Mouse (Mus musculus): ENCODE measurements around the gene Ppl.

The Ppl gene

GRCm38 (mm10) chr16:5045322-5045721 lies 86.9 kb downstream of the Ppl start:
- in situ Hi-C loops (cut with MboI; ENCODE audit: low sequenced_read_pairs): no loop called here

DNA sequence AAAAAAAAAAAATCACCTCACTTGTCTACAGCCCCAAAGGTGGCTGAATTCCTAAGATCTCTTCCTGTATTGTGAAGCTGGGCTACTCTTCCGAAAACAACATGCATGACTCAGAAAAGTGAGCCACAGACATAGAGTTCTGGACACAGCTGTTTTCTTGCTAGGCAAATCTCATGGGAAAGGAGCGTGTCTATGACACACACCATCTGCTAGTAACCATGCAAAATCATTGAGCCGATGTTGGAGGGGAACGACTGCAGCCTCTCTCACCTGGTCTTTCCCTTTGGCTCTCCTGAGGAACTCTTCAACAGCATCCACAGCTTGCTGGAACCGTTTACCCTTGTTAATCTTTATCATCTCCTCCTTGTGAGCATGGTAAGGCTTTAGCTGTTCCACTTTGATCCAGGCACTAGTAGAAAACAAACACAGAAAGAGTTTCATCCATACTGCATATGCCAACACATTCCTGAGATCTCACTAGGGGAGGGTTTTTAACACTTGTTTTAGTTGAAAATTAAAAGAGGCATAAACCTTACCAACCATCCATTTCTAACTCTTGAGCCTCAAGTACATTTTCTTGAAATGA lies 95.5 kb downstream of the Ppl start:
- in situ Hi-C loops (cut with MboI; ENCODE audit: low sequenced_read_pairs): no loop called here

Measured in CH12F3 (cell line).